Mouse (Mus musculus): Measurements from ENCODE around the gene Cchcr1. TPM values are rescaled to one million over a fixed set of nuclear protein-coding genes. Genes with fewer than 3 reads are reported as not detected.

Gene Cchcr1
- 4.5 TPM for polyA plus RNA-seq (2015; fragmentation: Illumina TruSeq; extraction: RNeasy Lipid Tissue Mini Kit (QIAGEN cat#74804); ENCODE audit: insufficient read depth, low replicate concordance)

DNA sequence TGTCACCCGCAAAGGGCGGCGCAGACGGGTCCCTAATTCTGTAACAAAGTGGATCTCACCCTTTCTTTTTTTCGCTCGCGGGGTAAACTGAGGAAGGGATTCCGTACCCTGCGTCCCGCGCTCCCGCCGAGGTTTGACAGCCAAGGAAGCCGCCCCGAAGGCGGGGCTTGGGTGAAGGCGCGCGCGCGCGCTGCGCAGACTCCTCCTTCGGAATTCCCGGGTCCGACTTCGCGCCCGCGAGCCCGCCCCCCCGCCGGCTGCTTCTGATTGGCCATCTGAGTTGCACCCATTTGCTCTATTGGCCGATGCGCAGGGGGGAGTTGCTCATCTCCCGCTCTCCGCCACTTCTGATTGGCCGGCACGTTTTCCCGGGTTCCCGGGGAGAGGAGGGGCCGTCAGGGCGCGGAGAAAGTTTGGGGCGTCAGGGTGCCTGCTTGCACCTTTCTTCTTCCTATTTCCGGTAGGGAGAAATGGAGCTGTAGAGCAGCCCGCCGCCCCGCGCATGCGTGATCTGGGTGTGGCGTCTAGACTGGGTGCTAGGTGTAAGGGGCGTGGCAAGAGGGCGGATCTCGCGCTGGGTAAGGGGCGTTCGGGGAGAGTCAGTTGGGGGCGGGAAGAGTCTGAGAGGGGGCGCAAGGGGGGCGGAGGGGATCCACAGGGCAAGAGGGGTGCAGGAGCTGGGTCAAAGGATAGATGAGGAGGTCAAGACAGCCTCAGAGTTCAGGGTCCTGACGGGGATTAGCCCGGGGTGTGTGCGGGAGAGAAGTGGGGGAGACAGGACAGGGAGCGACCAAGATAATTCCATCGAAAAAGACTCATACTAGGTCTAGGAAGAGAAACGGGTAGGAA is at the start of gene Cchcr1, which contains the start of gene Tcf19:
TSS of gene Cchcr1 (plus strand) at position 449 of the 849 bp plus-strand sequence.
TSS of gene Tcf19 (minus strand) at position 173 of the 849 bp plus-strand sequence.

DNA sequence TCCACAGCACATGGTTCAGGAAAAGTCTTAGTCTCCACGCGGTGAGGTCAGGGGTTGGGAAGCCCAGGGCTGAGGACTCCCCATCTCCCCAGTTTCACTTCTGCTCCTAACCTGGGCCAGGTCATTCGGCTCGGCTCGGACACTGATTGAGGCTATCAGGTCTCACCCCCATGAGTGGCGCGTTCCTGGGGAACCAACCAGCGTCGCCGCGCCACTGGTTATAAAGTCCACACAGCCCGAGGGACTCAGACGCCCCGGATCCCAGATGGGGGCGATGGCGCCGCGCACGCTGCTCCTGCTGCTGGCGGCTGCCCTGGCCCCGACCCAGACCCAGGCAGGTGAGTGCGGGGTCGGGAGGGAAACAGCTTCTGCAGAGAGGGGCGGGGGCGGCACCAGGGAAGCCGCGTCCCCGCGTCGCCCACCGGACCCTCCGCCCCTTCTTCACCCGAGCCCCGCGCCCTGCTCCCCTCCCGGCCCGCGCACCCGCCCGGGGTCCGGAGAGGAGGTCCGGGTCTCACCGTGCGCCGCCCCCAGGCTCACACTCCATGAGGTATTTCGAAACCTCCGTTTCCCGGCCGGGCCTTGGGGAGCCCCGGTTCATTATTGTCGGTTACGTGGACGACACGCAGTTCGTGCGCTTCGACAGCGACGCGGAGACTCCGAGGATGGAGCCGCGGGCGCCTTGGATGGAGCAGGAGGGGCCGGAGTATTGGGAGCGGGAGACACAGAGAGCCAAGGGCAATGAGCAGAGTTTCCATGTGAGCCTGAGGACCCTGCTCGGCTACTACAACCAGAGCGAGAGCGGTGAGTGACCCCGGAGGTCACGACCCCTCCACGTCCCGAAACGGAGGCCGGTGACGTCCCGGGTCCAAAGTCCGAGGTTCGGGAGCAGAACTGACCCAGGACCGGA is 46.8 kb upstream of the Cchcr1 start, which contains the start of gene H2-Q10:
TSS of gene H2-Q10 (plus strand) at position 248 of the 910 bp plus-strand sequence.

DNA sequence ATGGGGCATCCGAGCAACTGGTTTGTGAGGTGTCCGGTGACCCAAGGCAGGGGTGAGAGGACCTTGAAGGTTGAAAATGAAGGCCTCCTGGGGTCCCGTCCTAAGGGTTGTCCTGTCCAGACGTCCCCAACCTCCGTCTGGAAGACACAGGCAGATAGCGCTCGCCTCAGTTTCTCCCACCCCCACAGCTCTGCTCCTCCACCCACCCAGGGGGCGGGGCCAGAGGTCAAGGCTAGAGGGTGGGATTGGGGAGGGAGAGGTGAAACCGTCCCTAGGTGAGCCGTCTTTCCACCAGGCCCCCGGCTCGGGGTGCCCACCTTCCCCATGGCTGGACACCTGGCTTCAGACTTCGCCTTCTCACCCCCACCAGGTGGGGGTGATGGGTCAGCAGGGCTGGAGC is 11.1 kb upstream of the Cchcr1 start, which contains the start of gene Pou5f1:
TSS of gene Pou5f1 (plus strand) at position 243 of the 400 bp plus-strand sequence.

GRCm38 (mm10) chr17:35532901-35533300 is 16.0 kb downstream of the Cchcr1 start, which contains the start of gene Psors1c2:
Gene Psors1c2, plus strand, starts transcription at chr17:35533201.

GRCm38 (mm10) chr17:35551881-35552414 is 35.0 kb downstream of the Cchcr1 start, which contains the start of gene Cdsn:
Gene Cdsn, plus strand, starts transcription at chr17:35552128.

GRCm38 (mm10) chr17:35567150-35567549 is 50.2 kb downstream of the Cchcr1 start, which contains the start of gene 2300002M23Rik:
Gene 2300002M23Rik, plus strand, starts transcription at chr17:35567450.

Other genes with a start within 250 kb of the Cchcr1 start
- not detected for gene H2-Q1, start 196.7 kb upstream of the Cchcr1 start, polyA plus RNA-seq (2015; fragmentation: Illumina TruSeq; extraction: RNeasy Lipid Tissue Mini Kit (QIAGEN cat#74804); ENCODE audit: insufficient read depth, low replicate concordance)
- gene H2-Q2, start 174.9 kb upstream of the Cchcr1 start, polyA plus RNA-seq (2015; fragmentation: Illumina TruSeq; extraction: RNeasy Lipid Tissue Mini Kit (QIAGEN cat#74804); ENCODE audit: insufficient read depth, low replicate concordance) = 0.76 TPM
- 233 TPM for gene H2-Q4, start 137.5 kb upstream of the Cchcr1 start, polyA plus RNA-seq (2015; fragmentation: Illumina TruSeq; extraction: RNeasy Lipid Tissue Mini Kit (QIAGEN cat#74804); ENCODE audit: insufficient read depth, low replicate concordance)
- 354 TPM for gene H2-Q6, start 92.2 kb upstream of the Cchcr1 start, polyA plus RNA-seq (2015; fragmentation: Illumina TruSeq; extraction: RNeasy Lipid Tissue Mini Kit (QIAGEN cat#74804); ENCODE audit: insufficient read depth, low replicate concordance)
- gene H2-Q7, start 77.9 kb upstream of the Cchcr1 start, polyA plus RNA-seq (2015; fragmentation: Illumina TruSeq; extraction: RNeasy Lipid Tissue Mini Kit (QIAGEN cat#74804); ENCODE audit: insufficient read depth, low replicate concordance) = 333 TPM
- 14.7 TPM for gene H2-Q10, start 47.0 kb upstream of the Cchcr1 start, polyA plus RNA-seq (2015; fragmentation: Illumina TruSeq; extraction: RNeasy Lipid Tissue Mini Kit (QIAGEN cat#74804); ENCODE audit: insufficient read depth, low replicate concordance)
- not detected for gene Pou5f1, start 11.1 kb upstream of the Cchcr1 start, polyA plus RNA-seq (2015; fragmentation: Illumina TruSeq; extraction: RNeasy Lipid Tissue Mini Kit (QIAGEN cat#74804); ENCODE audit: insufficient read depth, low replicate concordance)
- gene Tcf19, start 276 bp upstream of the Cchcr1 start, polyA plus RNA-seq (2015; fragmentation: Illumina TruSeq; extraction: RNeasy Lipid Tissue Mini Kit (QIAGEN cat#74804); ENCODE audit: insufficient read depth, low replicate concordance) = 11.4 TPM
- not detected for gene Psors1c2, start 16.1 kb downstream of the Cchcr1 start, polyA plus RNA-seq (2015; fragmentation: Illumina TruSeq; extraction: RNeasy Lipid Tissue Mini Kit (QIAGEN cat#74804); ENCODE audit: insufficient read depth, low replicate concordance)
- gene Cdsn, start 35.0 kb downstream of the Cchcr1 start, polyA plus RNA-seq (2015; fragmentation: Illumina TruSeq; extraction: RNeasy Lipid Tissue Mini Kit (QIAGEN cat#74804); ENCODE audit: insufficient read depth, low replicate concordance) = not detected
- gene 2300002M23Rik, start 50.4 kb downstream of the Cchcr1 start, polyA plus RNA-seq (2015; fragmentation: Illumina TruSeq; extraction: RNeasy Lipid Tissue Mini Kit (QIAGEN cat#74804); ENCODE audit: insufficient read depth, low replicate concordance) = not detected
- not detected for gene Sfta2, start 84.4 kb downstream of the Cchcr1 start, polyA plus RNA-seq (2015; fragmentation: Illumina TruSeq; extraction: RNeasy Lipid Tissue Mini Kit (QIAGEN cat#74804); ENCODE audit: insufficient read depth, low replicate concordance)
- not detected for gene Gm9573, start 109.5 kb downstream of the Cchcr1 start, polyA plus RNA-seq (2015; fragmentation: Illumina TruSeq; extraction: RNeasy Lipid Tissue Mini Kit (QIAGEN cat#74804); ENCODE audit: insufficient read depth, low replicate concordance)
- not detected for gene Mucl3, start 126.6 kb downstream of the Cchcr1 start, polyA plus RNA-seq (2015; fragmentation: Illumina TruSeq; extraction: RNeasy Lipid Tissue Mini Kit (QIAGEN cat#74804); ENCODE audit: insufficient read depth, low replicate concordance)
- gene Vars2, start 150.5 kb downstream of the Cchcr1 start, polyA plus RNA-seq (2015; fragmentation: Illumina TruSeq; extraction: RNeasy Lipid Tissue Mini Kit (QIAGEN cat#74804); ENCODE audit: insufficient read depth, low replicate concordance) = 10.5 TPM
- 8.0 TPM for gene Gtf2h4, start 156.6 kb downstream of the Cchcr1 start, polyA plus RNA-seq (2015; fragmentation: Illumina TruSeq; extraction: RNeasy Lipid Tissue Mini Kit (QIAGEN cat#74804); ENCODE audit: insufficient read depth, low replicate concordance)
- gene Ddr1, start 187.5 kb downstream of the Cchcr1 start, polyA plus RNA-seq (2015; fragmentation: Illumina TruSeq; extraction: RNeasy Lipid Tissue Mini Kit (QIAGEN cat#74804); ENCODE audit: insufficient read depth, low replicate concordance) = 5.6 TPM